Mouse (Mus musculus) MEL (cell line): ENCODE measurements around the gene Gpx5. TPM values are rescaled to one million over a fixed set of nuclear protein-coding genes. Genes with fewer than 3 reads are reported as not detected.

ENCODE experiments used
- DNase-seq: peaks from one replicate; pipeline ENCODE4 v3.0.0; 2011; ENCODE audit warnings: low read depth, low spot score
- H3K27ac ChIP-seq: 2 replicates; pipeline ENCODE4 v1.5.1; 2012; ENCODE audit warnings: low read depth, mild to moderate bottlenecking, control low read depth, low read length, moderate library complexity; ENCODE audit not compliant: control insufficient read depth
- H3K27me3 ChIP-seq, 2 experiments: fragments of 150-350 bp in 1 of 2; sonication (generic) in 1 of 2; 2 replicates each; pipeline ENCODE4 v1.6.1; 2012; ENCODE audit warnings: low read length in 2 of 2, mild to moderate bottlenecking in 2 of 2, improper control_type of control experiment in 1 of 2, moderate library complexity in 1 of 2; ENCODE audit not compliant: insufficient read depth in 2 of 2, control insufficient read depth in 1 of 2
- H3K36me3 ChIP-seq, 2 experiments: 2 replicates each; pipeline ENCODE4 v1.6.1; 2012 to 2014; ENCODE audit warnings: low read length in 2 of 2, improper control_type of control experiment in 1 of 2, inconsistent platforms in 1 of 2, mild to moderate bottlenecking in 1 of 2; ENCODE audit not compliant: insufficient read depth in 2 of 2, control insufficient read depth in 1 of 2
- H3K4me1 ChIP-seq, 2 experiments: fragments of 150-350 bp in 1 of 2; sonication (generic) in 1 of 2; 2 replicates each; pipeline ENCODE4 v1.6.1; 2012; ENCODE audit warnings: low read length in 2 of 2, improper control_type of control experiment in 1 of 2, mild to moderate bottlenecking in 1 of 2; ENCODE audit not compliant: insufficient read depth in 2 of 2, control insufficient read depth in 1 of 2
- H3K4me3 ChIP-seq, 2 experiments: fragments of 150-350 bp in 1 of 2; sonication (generic) in 1 of 2; 2 replicates each; pipeline ENCODE4 v1.5.1; 2012; ENCODE audit warnings: low read depth in 2 of 2, low read length in 2 of 2, mild to moderate bottlenecking in 2 of 2, moderate library complexity in 2 of 2, control low read depth in 1 of 2, improper control_type of control experiment in 1 of 2; ENCODE audit not compliant: control insufficient read depth in 1 of 2, insufficient read depth in 1 of 2
- H3K79me2 ChIP-seq: 2 replicates; pipeline ENCODE4 v1.6.1; 2012; ENCODE audit warnings: mild to moderate bottlenecking, low read length, moderate library complexity; ENCODE audit not compliant: control insufficient read depth, poor library complexity, insufficient read depth
- H3K9ac ChIP-seq: 2 replicates; pipeline ENCODE4 v1.6.1; 2012; ENCODE audit warnings: low read depth, mild to moderate bottlenecking, control low read depth, low read length, moderate library complexity; ENCODE audit not compliant: control insufficient read depth, poor library complexity, severe bottlenecking
- H3K9me3 ChIP-seq: fragments of 150-350 bp; sonication (generic); replicated peaks from 2 replicates; pipeline ENCODE4 v1.6.1; 2012; ENCODE audit warnings: mild to moderate bottlenecking, low read length, improper control_type of control experiment, moderate library complexity; ENCODE audit not compliant: insufficient read depth
- BHLHE40 ChIP-seq: IDR thresholded peaks from 2 replicates; pipeline ENCODE4 v1.6.1; 2012; ENCODE audit warnings: low read depth, mild to moderate bottlenecking, inconsistent platforms, low read length, improper control_type of control experiment, borderline replicate concordance
- CHD1 ChIP-seq: IDR thresholded peaks from 2 replicates; pipeline ENCODE4 v1.6.1; 2012; ENCODE audit warnings: low read depth, mild to moderate bottlenecking, inconsistent platforms, low read length, improper control_type of control experiment
- CHD2 ChIP-seq: IDR thresholded peaks from 2 replicates; pipeline ENCODE4 v1.6.1; 2011; ENCODE audit warnings: low read length, improper control_type of control experiment
- E2F4 ChIP-seq: IDR thresholded peaks from 2 replicates; pipeline ENCODE4 v1.6.1; 2011; ENCODE audit warnings: low read depth, low read length, improper control_type of control experiment, borderline replicate concordance
- ELF1 ChIP-seq: IDR thresholded peaks from 2 replicates; pipeline ENCODE4 v1.6.1; 2014; ENCODE audit warnings: low read depth, mild to moderate bottlenecking, inconsistent platforms, low read length, improper control_type of control experiment, moderate library complexity
- HCFC1 ChIP-seq: IDR thresholded peaks from 2 replicates; pipeline ENCODE4 v1.6.1; 2012; ENCODE audit warnings: low read depth, mild to moderate bottlenecking, inconsistent platforms, low read length, improper control_type of control experiment, moderate library complexity
- MAFK ChIP-seq: IDR thresholded peaks from 2 replicates; pipeline ENCODE4 v1.6.1; 2011; ENCODE audit warnings: low read depth, mild to moderate bottlenecking, low read length, improper control_type of control experiment, borderline replicate concordance
- MAZ ChIP-seq: IDR thresholded peaks from 2 replicates; pipeline ENCODE4 v1.6.1; 2012; ENCODE audit warnings: low read depth, mild to moderate bottlenecking, inconsistent platforms, low read length, improper control_type of control experiment
- MEF2A ChIP-seq: IDR thresholded peaks from 2 replicates; pipeline ENCODE4 v1.6.1; 2014; ENCODE audit warnings: low read depth, mild to moderate bottlenecking, inconsistent platforms, low read length, improper control_type of control experiment; ENCODE audit not compliant: poor library complexity, insufficient replicate concordance, severe bottlenecking; ENCODE audit errors: extremely low read depth
- MYC ChIP-seq: IDR thresholded peaks from 2 replicates; pipeline ENCODE4 v1.6.1; 2011; ENCODE audit warnings: low read depth, mild to moderate bottlenecking, low read length, improper control_type of control experiment, moderate library complexity
- NELFE ChIP-seq: IDR thresholded peaks from 2 replicates; pipeline ENCODE4 v1.6.1; 2011; ENCODE audit warnings: low read depth, low read length, improper control_type of control experiment
- NRF1 ChIP-seq: IDR thresholded peaks from 2 replicates; pipeline ENCODE4 v1.6.1; 2014; ENCODE audit warnings: low read depth, mild to moderate bottlenecking, inconsistent platforms, low read length, improper control_type of control experiment, moderate library complexity; ENCODE audit not compliant: poor library complexity, insufficient read depth, severe bottlenecking
- SIN3A ChIP-seq: IDR thresholded peaks from 2 replicates; pipeline ENCODE4 v1.6.1; 2012; ENCODE audit warnings: low read length, improper control_type of control experiment, inconsistent platforms
- TBP ChIP-seq: IDR thresholded peaks from 2 replicates; pipeline ENCODE4 v1.8.0; 2011; ENCODE audit warnings: low read depth, low read length, improper control_type of control experiment
- ZC3H11A ChIP-seq: IDR thresholded peaks from 2 replicates; pipeline ENCODE4 v1.6.1; 2012; ENCODE audit warnings: low read depth, mild to moderate bottlenecking, inconsistent platforms, low read length, improper control_type of control experiment
- ZNF384 ChIP-seq: IDR thresholded peaks from 2 replicates; pipeline ENCODE4 v1.6.1; 2012; ENCODE audit warnings: low read depth, mild to moderate bottlenecking, inconsistent platforms, low read length, improper control_type of control experiment
- polyA plus RNA-seq, 2 experiments: library from polyadenylated mRNA; stranded (reverse) in 1 of 2; unstranded in 1 of 2; fragments of >175 nt in 1 of 2; fragments of >200 nt in 1 of 2; gene quantifications; 2 replicates each; pipeline versions ENCODE4 v1.2.1 to v1.2.4; 2012; ENCODE audit warnings: low replicate concordance in 2 of 2, low read depth in 1 of 2; ENCODE audit not compliant: insufficient read length in 2 of 2, insufficient read depth in 1 of 2, missing spikeins in 1 of 2
- total RNA-seq: library from RNA; depleted of rRNA; stranded (reverse); fragments of 300-350 nt; gene quantifications from 2 replicates; pipeline ENCODE4 v1.2.3, GENCODE M21; 2012

The Gpx5 gene
- total and polyA plus RNA-seq, 3 experiments, result not detected

DNA sequence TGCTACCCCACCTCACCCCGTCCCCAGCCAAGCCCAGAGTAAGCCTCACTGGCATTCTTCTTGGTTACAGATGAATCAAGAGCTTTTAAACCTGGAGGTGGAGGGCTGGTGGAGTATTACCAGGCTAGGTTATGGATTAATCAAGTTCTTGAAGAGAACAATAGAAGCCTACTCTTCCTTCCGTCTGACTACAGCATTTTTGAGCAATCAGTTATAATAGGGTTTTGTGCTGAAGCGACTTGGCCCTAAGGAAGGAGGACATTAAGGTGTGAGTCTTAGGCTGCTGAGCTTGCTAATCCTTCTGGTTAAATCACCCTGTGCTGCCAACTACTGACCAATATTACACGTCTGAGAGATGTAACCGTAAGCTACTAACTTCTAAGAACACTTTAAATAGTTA, 32.2 kb downstream of the Gpx5 start:
- Histone ChIP-seq H3K9ac (peak overlapping the region; percentile 41), H3K4me1 (peaks cover 0 to 31% of the 10 kb centered on the region in 2 experiments; a peak in 2 of 4 replicates), H3K36me3 (peaks cover 0 to 13% of the 10 kb centered on the region in 2 experiments; a peak in 2 of 4 replicates), H3K4me3 (peak overlapping the region; percentile 29 to 50), H3K27me3 (no peaks in the 10 kb centered on the region), H3K79me2 (no peaks in the 10 kb centered on the region), H3K9me3 (no peaks in the 10 kb centered on the region), H3K27ac (peak overlapping the region; percentile 37; the same call in 1 of the 2 replicates)
- TF ChIP-seq BHLHE40 (no peak), ZC3H11A (no peak), CHD1 (no peak), MAFK (peak; percentile 25; the same call in 1 of the 2 replicates), NELFE (no peak)
- DNase-seq, result peak; percentile 60

DNA sequence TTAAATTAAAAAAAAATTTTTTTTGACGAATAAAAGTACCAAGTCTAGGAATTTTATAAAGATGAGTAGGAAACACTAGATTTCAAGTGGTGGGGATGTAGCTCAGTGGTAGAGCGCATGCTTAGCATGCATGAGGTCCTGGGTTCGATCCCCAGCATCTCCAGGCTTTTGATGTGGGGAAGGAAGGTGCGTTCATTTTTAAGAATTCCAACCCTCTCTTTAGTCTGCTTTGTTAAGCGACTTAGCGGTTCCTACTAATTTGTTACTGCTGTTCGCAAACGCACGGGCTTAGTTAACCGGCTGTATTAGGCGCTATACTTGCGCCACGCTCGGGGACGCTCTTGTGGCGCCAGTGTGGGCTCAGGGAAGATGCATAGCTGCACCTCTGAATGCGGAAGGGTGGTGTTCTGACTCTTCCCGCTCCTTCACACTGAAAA, 32.8 kb downstream of the Gpx5 start:
- peaks cover 0 to 12% of the 10 kb centered on the region in 2 experiments; a peak in 2 of 4 replicates for H3K36me3 ChIP-seq
- H3K4me1 ChIP-seq, result peaks cover 0 to 28% of the 10 kb centered on the region in 2 experiments; a peak in 2 of 4 replicates
- H3K4me3 ChIP-seq, result peak overlapping the region; percentile 44 to 50
- peak overlapping the region; percentile 13; the same call in 1 of the 2 replicates for H3K27ac ChIP-seq
- TF ChIP-seq E2F4 (peak; percentile 88; the same call in 1 of the 2 replicates), MAFK (peak; percentile 99), MEF2A (no peak), SIN3A (peak; percentile 81; the same call in 1 of the 2 replicates), ELF1 (peak; percentile 73), MAZ (no peak), NRF1 (peak; percentile 53; the same call in 1 of the 2 replicates), HCFC1 (no peak), ZNF384 (peak; percentile 96), MYC (0 out of 2 replicates have a peak, but pooled peaks have one; percentile 50), CHD2 (no peak), TBP (peak; percentile 100)
- peak; percentile 90 for DNase-seq
- H3K79me2 ChIP-seq, result no peaks in the 10 kb centered on the region
- no peaks in the 10 kb centered on the region for H3K9me3 ChIP-seq
- H3K27me3 ChIP-seq, result no peaks in the 10 kb centered on the region
- H3K9ac ChIP-seq, result peak overlapping the region; percentile 41
